Mouse (Mus musculus): Measurements from ENCODE around the gene Tnnt3. TPM values are rescaled to one million over a fixed set of nuclear protein-coding genes. Genes with fewer than 3 reads are reported as not detected.

Gene Tnnt3
- polyA plus RNA-seq, 1 experiment from 2014 or later = 1.0 TPM

- H3K4me2 ChIP-seq (replicated peaks) = no peak overlapping the region
- no peaks in the 10 kb centered on the region for H3K27me3 ChIP-seq
- no peak overlapping the region for H3K9ac ChIP-seq (replicated peaks)
- whole genome bisulfite sequencing = 34% methylated on average over 2 of the region's 2 CpGs
- no peaks in the 10 kb centered on the region for H3K9me3 ChIP-seq
- no peak overlapping the region for H3K4me3 ChIP-seq (replicated peaks)
- ATAC-seq = no peak
- peaks cover 32% of the 10 kb centered on the region for H3K4me1 ChIP-seq (replicated peaks)
- no peak overlapping the region for H3K27ac ChIP-seq
- no peaks in the 10 kb centered on the region for H3K36me3 ChIP-seq
These were observed 20.1 kb upstream of the Tnnt3 start for GRCm38 (mm10) chr7:142478574-142478973.

- no peaks in the 10 kb centered on the region for H3K27me3 ChIP-seq
- no peak overlapping the region for H3K4me2 ChIP-seq (replicated peaks)
- no peaks in the 10 kb centered on the region for H3K36me3 ChIP-seq
- no peak overlapping the region for H3K9ac ChIP-seq (replicated peaks)
- no peak for ATAC-seq
- H3K4me1 ChIP-seq (replicated peaks) = peaks cover 32% of the 10 kb centered on the region
- H3K4me3 ChIP-seq (replicated peaks) = no peak overlapping the region
- H3K9me3 ChIP-seq = no peaks in the 10 kb centered on the region
- no peak overlapping the region for H3K27ac ChIP-seq
These were observed 19.3 kb upstream of the Tnnt3 start for GRCm38 (mm10) chr7:142479307-142479706.

GRCm38 (mm10) chr7:142479886-142480285, 18.8 kb upstream of the Tnnt3 start:
- H3K27ac ChIP-seq = no peak overlapping the region
- H3K36me3 ChIP-seq = no peaks in the 10 kb centered on the region
- H3K4me1 ChIP-seq (replicated peaks) = peaks cover 29% of the 10 kb centered on the region
- WGBS = 96% methylated on average over 3 of the region's 3 CpGs
- no peak overlapping the region for H3K4me2 ChIP-seq (replicated peaks)
- no peak overlapping the region for H3K4me3 ChIP-seq (replicated peaks)
- ATAC-seq = no peak
- H3K9ac ChIP-seq (replicated peaks) = no peak overlapping the region
- H3K9me3 ChIP-seq = no peaks in the 10 kb centered on the region
- no peaks in the 10 kb centered on the region for H3K27me3 ChIP-seq

- H3K9ac ChIP-seq (replicated peaks) = no peak overlapping the region
- H3K4me2 ChIP-seq (replicated peaks) = no peak overlapping the region
- no peak overlapping the region for H3K4me3 ChIP-seq (replicated peaks)
- ATAC-seq = no peak
- H3K27ac ChIP-seq = no peak overlapping the region
- 95% methylated on average over 3 of the region's 3 CpGs for WGBS
- no peaks in the 10 kb centered on the region for H3K36me3 ChIP-seq
- no peaks in the 10 kb centered on the region for H3K9me3 ChIP-seq
- peaks cover 25% of the 10 kb centered on the region for H3K4me1 ChIP-seq (replicated peaks)
- no peaks in the 10 kb centered on the region for H3K27me3 ChIP-seq
These were observed 18.0 kb upstream of the Tnnt3 start for GRCm38 (mm10) chr7:142480661-142481060.

GRCm38 (mm10) chr7:142481186-142481567, 17.5 kb upstream of the Tnnt3 start:
- ATAC-seq = peak; percentile 8; the same call in 1 of the 2 replicates
- H3K9ac ChIP-seq (replicated peaks) = peak overlapping the region; percentile 68
- no peaks in the 10 kb centered on the region for H3K9me3 ChIP-seq
- peak overlapping the region; percentile 69 for H3K27ac ChIP-seq
- H3K4me2 ChIP-seq (replicated peaks) = peak overlapping the region; percentile 61
- no peaks in the 10 kb centered on the region for H3K36me3 ChIP-seq
- peak overlapping the region; percentile 29 for H3K4me3 ChIP-seq (replicated peaks)
- H3K27me3 ChIP-seq = no peaks in the 10 kb centered on the region
- 6% methylated on average over 5 of the region's 5 CpGs for WGBS
- peaks cover 25% of the 10 kb centered on the region for H3K4me1 ChIP-seq (replicated peaks)

- H3K27me3 ChIP-seq = no peaks in the 10 kb centered on the region
- peak overlapping the region; percentile 61 for H3K4me2 ChIP-seq (replicated peaks)
- WGBS = 2% methylated on average over 22 of the region's 22 CpGs
- peak; percentile 76 for ATAC-seq
- H3K4me3 ChIP-seq (replicated peaks) = peak overlapping the region; percentile 29
- H3K36me3 ChIP-seq = no peaks in the 10 kb centered on the region
- peak overlapping the region; percentile 69 for H3K27ac ChIP-seq
- H3K4me1 ChIP-seq (replicated peaks) = peaks cover 28% of the 10 kb centered on the region
- no peaks in the 10 kb centered on the region for H3K9me3 ChIP-seq
- peak overlapping the region; percentile 68 for H3K9ac ChIP-seq (replicated peaks)
These were observed 16.9 kb upstream of the Tnnt3 start for GRCm38 (mm10) chr7:142481568-142482255.

- Histone ChIP-seq H3K4me3 (replicated peaks) (no peak overlapping the region), H3K4me1 (replicated peaks) (peaks cover 32% of the 10 kb centered on the region), H3K36me3 (no peaks in the 10 kb centered on the region), H3K9ac (replicated peaks) (peak overlapping the region; percentile 68; the same call in 1 of the 2 replicates), H3K27me3 (no peaks in the 10 kb centered on the region), H3K4me2 (replicated peaks) (peak overlapping the region; percentile 61), H3K9me3 (no peaks in the 10 kb centered on the region), H3K27ac (peak overlapping the region; percentile 69)
- 28% methylated on average over 6 of the region's 6 CpGs for WGBS
- peak; percentile 53 for ATAC-seq
These were observed 16.4 kb upstream of the Tnnt3 start for GRCm38 (mm10) chr7:142482256-142482609.

- Histone ChIP-seq H3K4me3 (replicated peaks) (no peak overlapping the region), H3K36me3 (no peaks in the 10 kb centered on the region), H3K4me2 (replicated peaks) (no peak overlapping the region), H3K9ac (replicated peaks) (no peak overlapping the region), H3K4me1 (replicated peaks) (peaks cover 38% of the 10 kb centered on the region), H3K27ac (peak overlapping the region; percentile 19; the same call in 1 of the 2 replicates), H3K9me3 (no peaks in the 10 kb centered on the region), H3K27me3 (no peaks in the 10 kb centered on the region)
- 48% methylated on average over 11 of the region's 11 CpGs for WGBS
- no peak for ATAC-seq
These were observed 15.5 kb upstream of the Tnnt3 start for GRCm38 (mm10) chr7:142483136-142483535.

GRCm38 (mm10) chr7:142484780-142485179, 13.9 kb upstream of the Tnnt3 start:
- no peak overlapping the region for H3K27ac ChIP-seq
- no peak overlapping the region for H3K4me3 ChIP-seq (replicated peaks)
- no peaks in the 10 kb centered on the region for H3K9me3 ChIP-seq
- H3K4me2 ChIP-seq (replicated peaks) = no peak overlapping the region
- H3K4me1 ChIP-seq (replicated peaks) = peaks cover 38% of the 10 kb centered on the region
- 82% methylated on average over 12 of the region's 12 CpGs for WGBS
- no peak overlapping the region for H3K9ac ChIP-seq (replicated peaks)
- no peaks in the 10 kb centered on the region for H3K27me3 ChIP-seq
- no peak for ATAC-seq
- no peaks in the 10 kb centered on the region for H3K36me3 ChIP-seq

GRCm38 (mm10) chr7:142486751-142487162, 11.9 kb upstream of the Tnnt3 start:
- Histone ChIP-seq H3K27me3 (no peaks in the 10 kb centered on the region), H3K4me3 (replicated peaks) (no peak overlapping the region), H3K4me1 (replicated peaks) (peaks cover 30% of the 10 kb centered on the region), H3K4me2 (replicated peaks) (no peak overlapping the region), H3K9ac (replicated peaks) (no peak overlapping the region; the same call in 1 of the 2 replicates), H3K9me3 (no peaks in the 10 kb centered on the region), H3K27ac (no peak overlapping the region), H3K36me3 (no peaks in the 10 kb centered on the region)
- no peak for ATAC-seq
- 75% methylated on average over 8 of the region's 8 CpGs for WGBS

GRCm38 (mm10) chr7:142487341-142487859, 11.2 kb upstream of the Tnnt3 start:
- H3K27ac ChIP-seq = no peak overlapping the region
- H3K4me2 ChIP-seq (replicated peaks) = peak overlapping the region; percentile 26
- no peak overlapping the region; the same call in 1 of the 2 replicates for H3K9ac ChIP-seq (replicated peaks)
- H3K9me3 ChIP-seq = no peaks in the 10 kb centered on the region
- no peak overlapping the region for H3K4me3 ChIP-seq (replicated peaks)
- 20% methylated on average over 9 of the region's 9 CpGs for WGBS
- ATAC-seq = peak; percentile 72
- no peaks in the 10 kb centered on the region for H3K36me3 ChIP-seq
- no peaks in the 10 kb centered on the region for H3K27me3 ChIP-seq
- peaks cover 24% of the 10 kb centered on the region for H3K4me1 ChIP-seq (replicated peaks)

GRCm38 (mm10) chr7:142488053-142488452, 10.6 kb upstream of the Tnnt3 start:
- no peak overlapping the region for H3K4me3 ChIP-seq (replicated peaks)
- peaks cover 17% of the 10 kb centered on the region for H3K4me1 ChIP-seq (replicated peaks)
- H3K9ac ChIP-seq (replicated peaks) = no peak overlapping the region
- H3K27ac ChIP-seq = no peak overlapping the region
- ATAC-seq = no peak
- H3K27me3 ChIP-seq = no peaks in the 10 kb centered on the region
- H3K36me3 ChIP-seq = no peaks in the 10 kb centered on the region
- H3K9me3 ChIP-seq = no peaks in the 10 kb centered on the region
- H3K4me2 ChIP-seq (replicated peaks) = no peak overlapping the region
- WGBS = 76% methylated on average over 3 of the region's 3 CpGs

- Histone ChIP-seq H3K27me3 (no peaks in the 10 kb centered on the region), H3K4me3 (replicated peaks) (no peak overlapping the region), H3K27ac (no peak overlapping the region), H3K9ac (replicated peaks) (no peak overlapping the region), H3K4me2 (replicated peaks) (no peak overlapping the region), H3K36me3 (no peaks in the 10 kb centered on the region), H3K9me3 (no peaks in the 10 kb centered on the region), H3K4me1 (replicated peaks) (no peaks in the 10 kb centered on the region)
- ATAC-seq = no peak
- 87% methylated on average over 8 of the region's 8 CpGs for WGBS
These were observed 5.1 kb upstream of the Tnnt3 start for GRCm38 (mm10) chr7:142493535-142493934.

Data from midbrain, embryonic 13.5 days (tissue).